Mouse (Mus musculus): Measurements from ENCODE around the gene Rnf144b.

Rnf144b gene

GRCm38 (mm10) chr13:47224648-47225323 lies 102.3 kb downstream of the Rnf144b start:
- peak; percentile 65 to 78 for DNase-seq

- DNase-seq: no peak
Measured at GRCm38 (mm10) chr13:47225324-47225697, 102.9 kb downstream of the Rnf144b start.

GRCm38 (mm10) chr13:47225802-47226201 lies 103.3 kb downstream of the Rnf144b start:
- DNase-seq: no peak

GRCm38 (mm10) chr13:47226521-47226920 lies 104.1 kb downstream of the Rnf144b start:
- no peak for DNase-seq

GRCm38 (mm10) chr13:47228201-47228600 lies 105.7 kb downstream of the Rnf144b start:
- no peak for DNase-seq

- DNase-seq: peak in 1 of 2 experiments; percentile 31
Measured at GRCm38 (mm10) chr13:47228626-47229190, 106.3 kb downstream of the Rnf144b start.

GRCm38 (mm10) chr13:47232163-47232562 lies 109.7 kb downstream of the Rnf144b start:
- DNase-seq: no peak

- no peak for DNase-seq
Measured at GRCm38 (mm10) chr13:47237376-47237775, 114.9 kb downstream of the Rnf144b start.

- no peak for DNase-seq
Measured at GRCm38 (mm10) chr13:47238131-47238530, 115.7 kb downstream of the Rnf144b start.

- DNase-seq: no peak
Measured at GRCm38 (mm10) chr13:47243569-47243968, 121.1 kb downstream of the Rnf144b start.

- DNase-seq: peak; percentile 21 to 39
Measured at GRCm38 (mm10) chr13:47244771-47245170, 122.3 kb downstream of the Rnf144b start.

- no peak for DNase-seq
Measured at GRCm38 (mm10) chr13:47246459-47246858, 124.0 kb downstream of the Rnf144b start.

GRCm38 (mm10) chr13:47247156-47247800 lies 124.8 kb downstream of the Rnf144b start:
- no peak for DNase-seq

- DNase-seq: no peak
Measured at GRCm38 (mm10) chr13:47248289-47249010, 126.0 kb downstream of the Rnf144b start.

- no peak for DNase-seq
Measured at GRCm38 (mm10) chr13:47250615-47251014, 128.2 kb downstream of the Rnf144b start.

- no peak for DNase-seq
Measured at GRCm38 (mm10) chr13:47251114-47251764, 128.8 kb downstream of the Rnf144b start.

- no peak for DNase-seq
Measured at GRCm38 (mm10) chr13:47253711-47254110, 131.3 kb downstream of the Rnf144b start.

GRCm38 (mm10) chr13:47259297-47259696 lies 136.8 kb downstream of the Rnf144b start:
- DNase-seq: no peak

- DNase-seq: no peak
Measured at GRCm38 (mm10) chr13:47261961-47262360, 139.5 kb downstream of the Rnf144b start.

- DNase-seq: no peak
Measured at GRCm38 (mm10) chr13:47264382-47264781, 141.9 kb downstream of the Rnf144b start.

- DNase-seq: no peak
Measured at GRCm38 (mm10) chr13:47266411-47266810, 144.0 kb downstream of the Rnf144b start.

GRCm38 (mm10) chr13:47268227-47268626 lies 145.8 kb downstream of the Rnf144b start:
- DNase-seq: no peak

GRCm38 (mm10) chr13:47272928-47273327 lies 150.5 kb downstream of the Rnf144b start:
- DNase-seq: peak; percentile 55 to 59
